Mouse (Mus musculus): ENCODE data around the gene Fam178b. TPM values are rescaled to one million over a fixed set of nuclear protein-coding genes. Genes with fewer than 3 reads are reported as not detected.

Fam178b gene
- total RNA-seq, 1 experiment from 2014 or later: 0.87 TPM

DNA sequence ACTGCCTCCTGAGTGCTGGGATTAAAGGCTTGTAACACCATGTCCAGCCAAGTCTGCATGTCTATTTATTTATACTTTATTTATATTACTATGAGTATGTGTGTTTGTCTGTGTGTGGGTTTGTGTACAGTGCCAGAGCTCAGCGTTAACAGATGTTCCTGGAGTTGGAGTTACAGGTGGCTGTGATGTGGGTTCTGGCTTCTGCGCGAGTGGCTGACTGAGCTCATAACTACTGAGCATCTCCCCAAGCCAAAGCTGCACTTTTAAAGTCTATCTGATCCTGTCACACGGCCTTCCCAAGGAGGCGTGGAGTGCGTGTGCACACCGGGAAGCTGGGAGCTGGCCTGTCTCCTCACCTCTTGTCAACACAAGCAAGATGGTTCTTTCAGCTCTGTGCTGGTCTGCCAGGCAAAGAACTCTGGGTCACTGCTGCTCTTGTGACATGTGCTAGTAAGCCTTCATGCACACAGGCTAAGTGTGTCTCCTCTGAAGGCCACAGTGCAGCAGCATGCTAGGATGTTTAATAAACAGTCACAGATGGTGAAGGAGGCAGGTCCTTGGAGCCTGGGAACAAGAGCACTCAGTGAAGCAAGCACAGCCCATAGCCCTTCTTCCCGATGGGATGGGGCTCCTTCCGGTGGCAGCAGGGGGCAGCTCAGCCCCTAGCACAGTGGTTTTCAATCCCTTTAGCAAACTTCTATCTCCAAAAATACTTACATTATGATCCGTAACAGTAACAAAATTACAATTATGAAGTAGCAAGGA, 87.6 kb downstream of the Fam178b start:
- ATAC-seq (replicated peaks; ENCODE audit: low read depth, poor library complexity, severe bottlenecking): no peak

DNA sequence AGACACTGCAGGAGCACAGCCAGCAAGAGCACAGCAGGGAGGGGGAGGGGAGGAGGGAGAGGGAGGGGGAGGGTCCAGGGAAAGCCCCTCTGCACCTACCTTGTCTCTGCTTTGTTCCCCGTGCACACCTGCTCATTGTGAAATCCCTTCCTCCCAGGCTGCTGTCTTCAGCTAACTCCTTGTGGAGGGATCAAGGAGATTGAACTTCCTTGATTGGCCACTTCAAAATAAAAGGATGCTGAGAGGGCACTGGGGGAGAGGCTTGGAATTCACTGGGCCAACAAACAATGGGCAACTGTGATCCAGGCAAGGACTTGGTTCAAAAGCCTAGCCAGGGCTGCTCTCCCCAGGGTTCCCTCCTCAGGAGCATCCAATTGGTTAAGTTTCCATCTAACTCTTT, 89.9 kb downstream of the Fam178b start:
- no peak for ATAC-seq (replicated peaks; ENCODE audit: low read depth, poor library complexity, severe bottlenecking)

GRCm38 (mm10) chr1:36591408-36591807, 91.6 kb downstream of the Fam178b start:
- peak; percentile 61 for ATAC-seq (replicated peaks; ENCODE audit: low read depth, poor library complexity, severe bottlenecking)

DNA sequence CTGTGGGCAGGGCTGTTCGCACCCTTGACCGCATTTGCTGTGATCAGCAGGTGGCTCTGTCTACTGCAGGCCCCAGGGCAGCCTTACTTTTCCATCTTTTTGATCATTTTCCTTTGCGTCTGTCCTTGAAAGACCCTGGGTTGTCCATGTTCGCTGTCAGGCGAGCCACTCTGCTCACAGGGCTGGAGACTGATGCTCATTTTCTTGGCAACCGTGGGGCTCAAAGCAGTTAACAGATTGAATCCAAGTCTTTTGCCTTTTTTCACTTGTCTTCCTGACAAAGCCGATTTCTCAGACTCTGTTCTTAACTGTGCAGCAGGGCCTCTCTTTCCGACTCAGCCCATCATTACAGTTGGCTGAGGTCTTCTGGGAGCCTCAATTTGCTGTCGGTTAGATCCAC, 92.3 kb downstream of the Fam178b start:
- ATAC-seq (replicated peaks; ENCODE audit: low read depth, poor library complexity, severe bottlenecking): no peak

- ATAC-seq (replicated peaks; ENCODE audit: low read depth, poor library complexity, severe bottlenecking): no peak
These were observed 93.5 kb downstream of the Fam178b start for GRCm38 (mm10) chr1:36589486-36589885.

DNA sequence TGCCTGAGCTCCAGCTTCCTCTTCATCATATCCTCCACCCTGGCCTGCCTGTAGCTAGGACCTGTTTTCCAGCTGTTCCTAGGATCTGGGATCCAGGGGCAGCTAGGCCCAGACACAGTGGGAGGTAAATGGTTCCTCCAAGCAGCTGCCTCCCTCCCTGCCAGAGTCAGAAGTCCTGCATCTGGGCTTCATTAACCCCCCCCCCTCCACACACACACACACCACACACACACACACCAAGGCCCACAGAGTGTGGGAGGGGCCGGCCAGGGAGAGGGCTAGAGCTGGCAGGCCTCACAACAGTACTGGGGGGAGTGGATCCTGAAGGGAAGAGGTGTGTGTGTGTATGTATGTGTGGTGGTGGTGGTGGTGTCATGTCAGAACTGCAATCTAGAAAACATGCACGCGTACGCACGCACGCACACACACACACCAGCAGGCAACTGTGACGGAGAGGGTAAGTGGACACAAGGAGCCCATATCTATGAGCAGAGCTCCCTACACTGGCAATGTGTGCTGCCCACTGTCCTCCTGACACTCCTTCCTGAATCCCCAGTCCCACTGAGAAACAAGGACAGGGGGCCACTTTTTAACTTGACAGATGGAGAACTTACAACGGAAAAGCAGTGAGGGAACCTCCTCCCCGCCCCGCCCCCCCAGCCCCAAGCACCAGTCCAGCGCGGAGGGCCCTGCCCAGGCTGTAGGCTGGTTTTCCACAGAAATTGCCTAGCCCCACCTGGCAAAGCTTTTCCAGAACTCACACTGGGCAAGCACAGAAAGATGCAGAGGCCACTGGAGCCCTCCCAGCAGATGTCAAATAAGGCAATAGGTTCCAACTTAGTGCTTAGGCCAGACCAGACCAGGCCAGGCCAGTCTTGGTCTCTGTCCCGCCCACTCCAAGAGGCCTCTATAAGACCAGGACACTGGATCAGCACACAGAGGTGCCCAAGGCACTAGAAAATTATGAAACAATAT, 94.2 kb downstream of the Fam178b start:
- no peak; the same call in 1 of the 2 replicates for ATAC-seq (replicated peaks; ENCODE audit: low read depth, poor library complexity, severe bottlenecking)

DNA sequence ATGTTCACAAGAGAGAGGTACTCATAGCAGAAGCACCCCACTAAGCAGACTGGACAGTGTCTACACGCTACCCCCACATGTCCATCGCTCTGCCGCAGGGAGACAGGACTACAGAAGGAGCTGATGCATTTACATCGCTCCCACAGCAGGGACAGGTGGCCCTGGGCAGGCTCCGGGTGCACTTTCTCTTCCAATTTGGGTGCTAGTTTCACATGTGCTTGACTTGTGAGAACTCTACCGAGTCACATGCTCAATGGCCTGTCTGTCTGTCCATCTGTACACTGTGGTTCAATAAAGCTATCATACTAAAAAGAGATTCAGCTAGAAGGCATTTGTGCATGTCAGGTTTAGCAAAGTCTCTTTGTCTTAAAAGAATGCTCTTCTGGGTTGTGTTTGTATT, 95.1 kb downstream of the Fam178b start:
- ATAC-seq (replicated peaks; ENCODE audit: low read depth, poor library complexity, severe bottlenecking): no peak

- ATAC-seq (replicated peaks; ENCODE audit: low read depth, poor library complexity, severe bottlenecking): no peak
These were observed 96.7 kb downstream of the Fam178b start for GRCm38 (mm10) chr1:36586288-36586687.

GRCm38 (mm10) chr1:36583408-36584116, 99.4 kb downstream of the Fam178b start:
- no peak for ATAC-seq (replicated peaks; ENCODE audit: low read depth, poor library complexity, severe bottlenecking)

DNA sequence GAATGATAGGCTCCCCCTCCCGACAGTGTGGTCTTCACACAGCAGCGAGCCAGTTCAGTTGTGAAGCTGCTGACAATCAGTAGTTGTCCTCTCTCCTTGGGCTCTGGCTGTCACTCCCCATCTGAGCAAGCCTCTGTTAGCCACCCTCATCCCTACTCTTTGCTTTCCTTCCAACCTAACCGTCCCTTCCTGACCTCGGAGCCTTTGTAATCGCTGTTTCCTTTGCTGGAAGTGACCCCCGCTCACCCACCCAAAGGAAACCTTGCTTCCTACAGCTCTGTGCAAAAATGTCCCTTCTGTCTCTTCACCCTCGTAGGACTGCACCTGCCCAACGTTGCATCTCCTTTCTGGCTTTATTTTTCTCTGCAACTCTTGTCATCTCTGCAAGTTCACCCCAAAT, 100.8 kb downstream of the Fam178b start:
- ATAC-seq (replicated peaks; ENCODE audit: low read depth, poor library complexity, severe bottlenecking): no peak

- no peak for ATAC-seq (replicated peaks; ENCODE audit: low read depth, poor library complexity, severe bottlenecking)
These were observed 101.7 kb downstream of the Fam178b start for GRCm38 (mm10) chr1:36581260-36581659.

GRCm38 (mm10) chr1:36580384-36581207, 102.4 kb downstream of the Fam178b start:
- peak; percentile 91 for ATAC-seq (replicated peaks; ENCODE audit: low read depth, poor library complexity, severe bottlenecking)

DNA sequence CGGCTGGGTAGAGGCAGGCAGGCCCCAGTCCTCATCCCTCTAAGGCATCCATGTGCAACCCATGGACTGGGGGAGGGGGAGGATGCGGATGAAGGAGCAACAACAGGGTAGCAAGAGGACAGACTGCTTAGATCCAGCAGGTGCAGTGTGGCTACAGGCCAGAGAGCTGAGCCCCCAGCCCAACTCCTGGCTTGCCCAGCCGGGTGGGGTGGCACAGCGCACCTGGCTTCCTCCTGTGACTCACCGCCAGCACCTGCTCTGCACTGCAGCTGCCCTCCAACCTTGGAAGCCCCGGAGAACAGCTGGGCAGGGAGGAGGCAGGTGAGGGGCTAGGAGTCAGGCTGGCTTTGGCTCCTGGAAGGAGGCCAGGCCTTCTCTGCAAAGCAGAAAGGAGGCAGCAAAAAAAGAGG, 103.0 kb downstream of the Fam178b start:
- ATAC-seq (replicated peaks; ENCODE audit: low read depth, poor library complexity, severe bottlenecking): no peak

DNA sequence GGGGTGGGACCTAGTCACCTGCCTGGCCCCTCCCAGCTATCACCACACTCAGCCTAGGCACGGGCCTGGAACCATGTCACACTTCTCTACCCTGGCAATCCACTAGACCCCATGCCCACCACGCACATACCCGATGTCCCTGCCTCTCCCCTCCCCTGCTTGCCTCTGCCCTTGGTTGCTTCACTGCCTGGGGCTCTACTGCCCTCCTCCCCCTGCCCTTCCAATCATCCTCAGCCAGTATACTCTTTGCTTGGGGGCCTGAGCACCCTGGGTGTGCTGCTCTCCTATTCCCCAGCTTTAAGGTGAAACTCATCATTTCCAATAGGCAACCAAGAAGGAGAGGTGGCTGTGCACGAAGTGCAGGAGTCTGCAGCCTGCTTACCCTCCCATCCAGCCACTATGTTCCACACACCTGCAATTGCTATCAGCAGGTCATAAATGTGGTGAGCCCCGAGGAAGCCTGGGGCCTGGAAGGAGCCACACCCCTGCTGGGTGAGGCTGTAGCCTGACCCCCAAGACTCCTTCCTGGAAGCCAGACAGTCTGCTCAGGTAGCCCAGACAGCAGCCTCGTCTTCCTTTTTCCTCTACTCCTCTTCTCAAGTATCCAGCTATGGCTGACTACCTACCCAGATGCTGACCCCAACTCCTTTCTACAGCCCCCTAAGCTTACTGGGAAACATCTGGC, 105.8 kb downstream of the Fam178b start:
- ATAC-seq (replicated peaks; ENCODE audit: low read depth, poor library complexity, severe bottlenecking): no peak

GRCm38 (mm10) chr1:36575347-36575746, 107.6 kb downstream of the Fam178b start:
- no peak for ATAC-seq (replicated peaks; ENCODE audit: low read depth, poor library complexity, severe bottlenecking)

DNA sequence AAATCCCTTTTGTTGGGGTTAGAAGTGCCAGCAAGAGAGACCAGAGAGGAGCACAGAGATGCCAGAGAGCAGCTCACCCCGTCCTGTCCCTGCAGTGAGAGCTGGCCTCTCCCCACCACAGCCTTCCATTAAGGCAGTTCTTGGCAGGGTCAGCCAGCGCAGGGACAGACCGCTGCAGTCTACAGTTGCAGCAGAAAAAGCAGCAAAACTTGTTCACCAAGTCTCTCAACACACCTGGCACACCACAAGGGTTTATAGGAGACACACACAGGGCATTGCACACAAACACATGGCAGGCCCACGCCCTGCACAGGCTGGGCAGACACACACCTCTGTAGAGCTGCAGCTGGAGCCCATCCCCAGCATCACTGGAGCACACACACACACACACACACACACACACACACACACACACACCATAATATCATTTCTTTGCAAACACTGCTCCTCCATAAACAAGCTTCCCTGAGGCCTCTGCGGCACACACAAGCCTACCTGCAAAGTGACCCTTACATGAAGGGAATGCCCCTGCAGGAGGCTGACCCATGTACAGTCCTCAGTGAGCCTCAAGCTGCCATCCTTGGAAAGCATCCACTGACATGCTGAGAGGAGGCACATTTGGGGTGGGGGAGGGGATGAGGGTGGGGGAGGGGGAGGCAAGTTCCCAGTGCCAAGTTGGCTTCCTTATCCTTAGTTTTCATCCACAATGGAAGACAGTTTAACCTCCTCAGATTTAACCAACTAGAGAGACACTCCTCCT, 108.6 kb downstream of the Fam178b start:
- no peak for ATAC-seq (replicated peaks; ENCODE audit: low read depth, poor library complexity, severe bottlenecking)

- no peak for ATAC-seq (replicated peaks; ENCODE audit: low read depth, poor library complexity, severe bottlenecking)
These were observed 109.5 kb downstream of the Fam178b start for GRCm38 (mm10) chr1:36573524-36573923.

DNA sequence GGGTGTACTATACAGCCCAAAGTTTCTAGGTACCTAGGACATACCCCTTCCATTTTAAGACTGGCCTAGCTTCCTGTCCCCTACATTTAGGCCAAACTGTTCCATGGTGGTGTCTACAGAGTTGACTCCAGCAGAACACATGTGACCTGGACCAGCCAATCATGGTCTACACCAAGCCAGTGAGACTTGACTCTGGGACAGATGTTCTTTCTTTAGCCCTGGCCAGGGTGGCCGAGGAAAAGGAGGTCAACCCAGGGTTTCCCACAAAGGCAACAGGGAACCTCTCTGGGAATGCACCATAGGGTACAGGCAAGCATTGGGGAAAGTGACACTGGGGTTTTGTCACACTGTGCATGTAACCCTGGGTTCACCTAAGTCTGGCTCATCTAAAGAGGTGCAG, 110.3 kb downstream of the Fam178b start:
- no peak for ATAC-seq (replicated peaks; ENCODE audit: low read depth, poor library complexity, severe bottlenecking)

All from common myeloid progenitor, adult 5-6 weeks (primary cell).